ENCODE assay signal across 18 mouse cellular contexts in the genomic region with DNA sequence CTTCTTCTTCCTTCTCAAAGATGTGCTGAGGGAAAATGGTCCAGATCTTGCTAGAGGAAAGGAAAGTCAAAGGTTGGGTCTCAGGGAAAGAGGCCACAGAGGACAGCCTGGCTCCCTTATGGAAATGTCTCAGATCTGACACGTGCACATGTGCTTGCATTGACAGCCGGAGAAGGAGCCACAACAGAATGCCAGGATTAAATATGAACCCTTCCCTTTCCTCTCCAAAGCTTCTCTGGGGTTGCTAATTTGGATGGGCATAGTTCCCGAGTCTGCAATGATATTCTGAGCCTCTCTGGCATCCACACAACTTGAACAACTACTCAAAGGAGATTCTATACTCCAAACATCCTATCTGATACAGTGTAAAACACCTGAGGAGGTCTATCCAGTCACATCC. TPM values are rescaled to one million over a fixed set of nuclear protein-coding genes. Genes with fewer than 3 reads are reported as not detected.
A peak's percentile ranks its signal among the peaks of the same experiment; 100 is the strongest.
DNase-seq lines count a peak whose midpoint lies in the region; ATAC-seq and TF ChIP-seq lines count a peak whose summit lies in the region.
"Had no signal": no experiment of that assay in that cellular context is flagged by ENCODE, and none has a peak within 500 bp of the region (broad histone marks: within the 10 kb centered on the region; RNA-seq: fewer than 3 reads in every experiment).

No protein-coding gene starts in this region.

- H3K9me3 ChIP-seq in forebrain, embryonic 14.5 days (replicated peaks; ENCODE audit: control insufficient read depth, low read length), result no peaks in the 10 kb centered on the region
- no peaks in the 10 kb centered on the region for H3K9me3 ChIP-seq in forebrain, embryonic 12.5 days
- H3K9me3 ChIP-seq: hindbrain, embryonic 12.5 days; hindbrain, embryonic 15.5 days had no signal

- no peak overlapping the region for H3K4me3 ChIP-seq in forebrain, embryonic 14.5 days (ENCODE audit: low read depth, low read length)
- no peak overlapping the region for H3K4me3 ChIP-seq in forebrain, embryonic 12.5 days (replicated peaks)
- H3K4me3 ChIP-seq: hindbrain, embryonic 12.5 days; hindbrain, embryonic 15.5 days had no signal

- H3K4me1 ChIP-seq in forebrain, embryonic 14.5 days (ENCODE audit: control insufficient read depth, insufficient read depth, low read length), result peaks cover 3% of the 10 kb centered on the region; the same call in 1 of the 2 replicates
- H3K4me1 ChIP-seq in forebrain, embryonic 12.5 days, result peaks cover 5% of the 10 kb centered on the region; the same call in 1 of the 2 replicates
- H3K4me1 ChIP-seq: hindbrain, embryonic 15.5 days had no signal

- no peak for ATAC-seq in forebrain, embryonic 14.5 days
- ATAC-seq in forebrain, embryonic 12.5 days (ENCODE audit: low FRiP score), result no peak
- ATAC-seq: CD4-positive, CD25-positive, alpha-beta regulatory T cell, adult 4 months; intestine, postnatal 0 days had no signal

- H3K9ac ChIP-seq in forebrain, embryonic 14.5 days (ENCODE audit: low read length), result no peak overlapping the region
- no peak overlapping the region for H3K9ac ChIP-seq in forebrain, embryonic 12.5 days
- H3K9ac ChIP-seq: hindbrain, embryonic 12.5 days; hindbrain, embryonic 15.5 days had no signal

- H3K27me3 ChIP-seq in forebrain, embryonic 14.5 days (replicated peaks; ENCODE audit: control insufficient read depth, insufficient read depth, low read length), result no peaks in the 10 kb centered on the region
- no peaks in the 10 kb centered on the region for H3K27me3 ChIP-seq in forebrain, embryonic 12.5 days
- H3K27me3 ChIP-seq: hindbrain, embryonic 12.5 days; hindbrain, embryonic 15.5 days had no signal

- no peak for TF ChIP-seq POLR2A in brain, embryonic 14.5 days (IDR thresholded peaks at IDR 0.05; ENCODE audit: borderline replicate concordance, extremely low read depth, insufficient read depth, insufficient read length, poor library complexity, severe bottlenecking)

- H3K27ac ChIP-seq in forebrain, embryonic 14.5 days (ENCODE audit: low read depth, low read length), result no peak overlapping the region; the same call in 1 of the 2 replicates
- no peak overlapping the region for H3K27ac ChIP-seq in forebrain, embryonic 12.5 days
- H3K27ac ChIP-seq: hindbrain, embryonic 12.5 days; hindbrain, embryonic 15.5 days had no signal

- no peak for TF ChIP-seq CTCF in brain, embryonic 14.5 days (IDR thresholded peaks at IDR 0.05; ENCODE audit: borderline replicate concordance, extremely low read depth, insufficient read depth, insufficient read length)

- 53% methylated on average over 3 of the region's 3 CpGs for WGBS in forebrain, embryonic 14.5 days
- 65% methylated on average over 3 of the region's 3 CpGs for WGBS in forebrain, embryonic 12.5 days

- DNase-seq in forebrain, embryonic 14.5 days (ENCODE audit: low spot score), result peak; percentile 39
- peak; percentile 58 for DNase-seq in brain, embryonic 14.5 days (ENCODE audit: low read depth)
- DNase-seq in brain, embryonic 18.5 days (ENCODE audit: low read depth, low spot score), result peak; percentile 28
- peak; percentile 22 for DNase-seq in skeletal muscle tissue, adult 2 months (ENCODE audit: low read depth, low spot score)
- DNase-seq in urinary bladder, postnatal 4 days (ENCODE audit: low spot score in 2 of 2), result no peak
- DNase-seq: adrenal gland, adult 2 months; adrenal gland, postnatal 14 days; cerebellum, adult 11 months; cerebellum, adult 8-10 months; gastrocnemius, postnatal 14 days; heart, adult 11 months; kidney, adult 8-10 months had no signal

- no peak overlapping the region for H3K4me2 ChIP-seq in forebrain, embryonic 14.5 days (ENCODE audit: low read length)
- H3K4me2 ChIP-seq in forebrain, embryonic 12.5 days, result no peak overlapping the region
- H3K4me2 ChIP-seq: heart, embryonic 11.5 days; hindbrain, embryonic 12.5 days; hindbrain, embryonic 15.5 days had no signal

- no peaks in the 10 kb centered on the region for H3K36me3 ChIP-seq in forebrain, embryonic 14.5 days (ENCODE audit: control insufficient read depth, insufficient read depth, low read length)
- no peaks in the 10 kb centered on the region for H3K36me3 ChIP-seq in forebrain, embryonic 12.5 days (replicated peaks)
- H3K36me3 ChIP-seq: hindbrain, embryonic 12.5 days; hindbrain, embryonic 15.5 days had no signal

RNA-seq across cellular contexts. Expression of gene Bmpr1b, which starts 48.4 kb away (rescaled TPM):
- 4.2 and 4.5 TPM in 2 replicates for polyA plus RNA-seq in forebrain, embryonic 14.5 days (2014; fragmentation: Nextera tagmentation; extraction: Ambion mirVana)
- 12.0 TPM in 2 replicates for polyA plus RNA-seq in forebrain, embryonic 12.5 days (2016; fragmentation: Nextera tagmentation; extraction: Ambion mirVana)
- 2.5 and 2.9 TPM in 2 replicates for polyA plus RNA-seq in brain, embryonic 14.5 days (2012; rRNA removed)
- polyA plus RNA-seq: CD4-positive, CD25-positive, alpha-beta regulatory T cell, adult 4 months had no signal

Comparison
In these comparisons a context has a peak if more than half of its experiments do, and no peak if none do; other contexts are left out.
1. DNase-seq: peak in forebrain, embryonic 14.5 days (single experiment), brain, embryonic 14.5 days (single experiment), brain, embryonic 18.5 days (single experiment) and skeletal muscle tissue, adult 2 months (single experiment); none in urinary bladder, postnatal 4 days (0 of 2).